Mouse (Mus musculus): ENCODE results near the gene Gp9.
A peak's percentile ranks its signal among the peaks of the same experiment; 100 is the strongest.
"Not testable (repeated sequence)": the region's sequence is repeated elsewhere in the genome, so short reads cannot be mapped to it uniquely, and the experiment has no call there.

The Gp9 gene

DNA sequence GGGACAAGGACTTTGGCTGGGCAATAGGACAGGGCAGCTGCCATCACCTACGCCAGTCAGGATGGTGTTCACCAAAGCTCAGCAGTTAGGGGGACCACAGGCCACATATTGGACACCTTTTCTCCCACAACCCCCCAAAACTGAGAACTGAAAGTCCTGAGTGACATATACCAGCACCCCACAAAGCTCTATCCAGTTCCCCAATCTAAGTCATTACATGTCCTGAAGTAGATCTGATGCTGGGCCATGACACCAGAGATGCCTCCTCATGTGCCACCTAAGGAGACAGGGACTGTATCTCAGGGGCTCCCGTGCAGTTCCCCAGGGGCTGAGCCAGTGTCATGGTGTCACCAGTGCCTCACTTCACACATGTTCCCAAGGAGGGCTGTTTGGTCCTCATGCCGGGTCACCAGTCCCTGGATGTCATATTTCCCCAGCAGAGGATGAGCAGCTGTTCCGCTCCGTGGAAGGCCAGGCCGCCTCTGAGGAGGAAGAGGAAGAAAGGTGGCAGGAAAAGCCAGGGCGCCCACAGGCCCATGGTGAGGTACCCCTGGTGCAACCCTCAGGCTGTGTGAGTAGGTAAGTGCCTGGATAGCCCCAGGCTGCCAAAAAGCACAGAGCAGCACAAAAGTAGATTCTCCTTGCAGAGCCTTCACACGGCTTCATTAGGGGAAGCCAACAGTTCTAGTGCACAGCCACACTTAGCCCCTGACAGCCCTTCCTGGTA lies 27.5 kb upstream of the Gp9 start:
- no peak for DNase-seq (ENCODE audit: low spot score in 2 of 2)

GRCm38 (mm10) chr6:87751574-87751973 lies 26.3 kb upstream of the Gp9 start:
- DNase-seq (ENCODE audit: low spot score in 2 of 2): no peak

DNA sequence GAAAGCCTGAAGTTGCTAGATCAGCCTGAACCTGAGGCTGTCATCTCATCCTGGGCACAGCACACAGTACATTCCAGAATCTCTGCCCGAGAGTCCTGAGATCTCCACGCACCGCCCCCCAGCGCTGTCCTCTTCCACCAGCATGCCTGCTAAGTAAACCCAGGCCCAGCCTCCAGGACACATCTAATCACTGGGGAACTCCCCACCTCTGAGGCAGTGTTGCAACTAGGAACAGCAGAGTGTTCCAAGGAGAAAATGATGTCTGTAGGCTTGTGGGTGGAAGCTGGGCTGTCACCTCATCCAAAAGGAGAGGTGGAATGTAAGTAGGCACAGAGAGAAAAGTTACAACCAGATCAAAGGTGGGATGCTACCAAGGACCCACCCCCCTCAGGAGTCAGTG lies 22.7 kb upstream of the Gp9 start:
- DNase-seq (ENCODE audit: low spot score in 2 of 2): no peak

- no peak for DNase-seq (ENCODE audit: low spot score in 2 of 2)
These were observed 21.0 kb upstream of the Gp9 start for GRCm38 (mm10) chr6:87756896-87757295.

DNA sequence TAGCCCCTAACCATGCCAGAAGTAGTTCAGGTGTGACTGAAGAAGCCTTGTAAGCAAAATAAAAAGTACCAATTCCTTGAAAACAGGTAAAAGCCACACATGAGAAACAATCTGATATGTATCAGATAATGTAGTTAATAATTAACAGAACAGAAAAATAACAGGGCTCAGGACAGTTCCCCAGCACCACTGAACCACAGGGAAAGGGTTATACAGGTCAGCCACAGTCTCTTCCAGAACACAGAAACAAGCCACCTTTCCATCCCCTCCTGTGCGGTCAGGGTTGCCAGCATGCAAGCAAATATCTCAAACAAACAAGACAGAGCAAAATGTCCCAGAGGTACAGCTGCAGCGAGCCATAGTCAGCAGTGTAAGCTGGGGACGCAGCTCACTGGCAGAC lies 18.5 kb upstream of the Gp9 start:
- DNase-seq (ENCODE audit: low spot score in 2 of 2): no peak

GRCm38 (mm10) chr6:87759850-87760249 lies 18.0 kb upstream of the Gp9 start:
- DNase-seq (ENCODE audit: low spot score in 2 of 2): no peak

DNA sequence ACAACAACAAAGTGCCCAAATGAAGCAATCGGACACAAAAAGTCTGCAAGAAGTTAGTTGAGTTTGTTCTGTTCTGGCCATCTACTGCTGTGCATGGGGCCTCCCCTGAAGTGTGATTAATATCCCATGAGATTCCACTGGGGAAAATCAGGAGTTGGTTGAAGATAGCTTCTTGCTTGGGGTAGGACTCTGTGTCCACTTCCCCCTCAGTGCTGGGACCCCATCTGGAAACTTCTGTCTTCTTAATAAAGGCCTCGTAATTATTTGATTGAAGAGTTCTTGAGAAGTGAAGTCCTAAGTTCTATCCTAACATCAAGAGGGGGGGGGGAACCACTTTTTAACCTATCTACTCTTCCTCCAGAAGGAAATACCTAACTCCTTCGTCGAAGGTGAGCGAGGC lies 15.7 kb upstream of the Gp9 start:
- no peak for DNase-seq (ENCODE audit: low spot score in 2 of 2)

DNA sequence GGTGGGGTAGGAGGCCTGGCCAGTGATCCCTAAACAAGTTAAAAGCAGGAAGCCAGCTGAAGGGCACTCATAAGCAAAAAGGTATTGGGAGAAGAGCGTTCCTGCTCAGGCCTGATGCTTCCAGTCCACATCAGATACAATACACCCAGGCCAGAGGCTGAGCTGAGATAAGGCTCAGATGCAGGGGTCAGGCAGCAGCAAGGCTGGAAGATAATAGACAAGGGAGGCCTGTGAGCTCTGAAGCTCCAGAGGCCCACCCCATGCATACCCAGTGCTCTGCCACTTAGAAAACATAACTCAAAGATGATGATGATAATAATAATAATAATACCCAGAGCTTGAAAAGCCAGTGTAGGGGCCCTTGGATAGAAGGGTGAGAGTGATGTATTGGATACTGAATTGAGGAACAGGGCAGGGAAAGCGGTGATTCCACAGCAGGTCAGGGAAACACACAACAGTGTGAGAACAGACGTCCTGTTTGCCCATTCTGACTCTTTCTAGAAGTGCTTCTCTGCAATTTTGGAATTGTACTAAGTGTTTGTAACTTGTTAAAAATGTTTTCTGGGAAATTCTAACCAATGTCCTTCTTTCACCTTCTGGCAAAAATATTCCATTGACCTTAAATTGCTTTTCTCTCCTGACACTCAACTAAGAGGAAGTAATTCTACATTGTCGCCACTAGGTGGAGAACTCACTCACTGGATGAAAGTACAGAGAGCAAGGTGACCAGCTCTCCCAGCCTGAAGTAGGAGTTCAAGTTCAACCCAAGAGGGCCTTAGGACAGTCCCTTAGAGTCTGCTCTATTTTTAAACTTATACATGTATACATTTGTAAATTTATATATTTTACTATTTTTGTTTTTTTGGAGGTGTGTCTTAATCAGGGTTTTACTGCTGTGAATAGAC lies 14.2 kb upstream of the Gp9 start:
- no peak for DNase-seq (ENCODE audit: low spot score in 2 of 2)

DNA sequence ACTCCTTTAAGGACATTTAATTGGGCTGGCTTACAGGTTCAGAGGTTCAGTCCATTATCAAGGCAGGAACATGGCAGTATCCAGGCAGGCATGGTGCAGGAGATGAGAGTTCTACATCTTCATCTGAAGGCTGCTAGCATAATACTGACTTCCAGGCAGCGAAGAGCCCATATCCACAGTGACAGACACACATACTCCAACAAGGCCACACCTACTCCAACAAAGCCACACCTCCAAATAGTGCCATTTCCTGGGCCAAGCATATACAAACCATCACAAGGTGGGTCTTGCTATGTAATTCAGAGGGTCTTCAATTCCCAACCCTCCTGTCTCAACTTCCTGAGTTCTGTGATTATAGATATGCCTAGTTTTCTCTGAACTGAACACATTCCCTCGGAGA lies 13.6 kb upstream of the Gp9 start:
- DNase-seq (ENCODE audit: low spot score in 2 of 2): not testable (repeated sequence)

GRCm38 (mm10) chr6:87770626-87771025 lies 7.2 kb upstream of the Gp9 start:
- peak in 1 of 2 experiments; percentile 14 for DNase-seq (ENCODE audit: low spot score in 2 of 2)

- no peak for DNase-seq (ENCODE audit: low spot score in 2 of 2)
These were observed 3.4 kb upstream of the Gp9 start for GRCm38 (mm10) chr6:87774466-87774865.

GRCm38 (mm10) chr6:87774909-87775308 lies 3.0 kb upstream of the Gp9 start:
- no peak for DNase-seq (ENCODE audit: low spot score in 2 of 2)

GRCm38 (mm10) chr6:87775588-87776245 lies 2.2 kb upstream of the Gp9 start:
- DNase-seq (ENCODE audit: low spot score in 2 of 2): no peak

DNA sequence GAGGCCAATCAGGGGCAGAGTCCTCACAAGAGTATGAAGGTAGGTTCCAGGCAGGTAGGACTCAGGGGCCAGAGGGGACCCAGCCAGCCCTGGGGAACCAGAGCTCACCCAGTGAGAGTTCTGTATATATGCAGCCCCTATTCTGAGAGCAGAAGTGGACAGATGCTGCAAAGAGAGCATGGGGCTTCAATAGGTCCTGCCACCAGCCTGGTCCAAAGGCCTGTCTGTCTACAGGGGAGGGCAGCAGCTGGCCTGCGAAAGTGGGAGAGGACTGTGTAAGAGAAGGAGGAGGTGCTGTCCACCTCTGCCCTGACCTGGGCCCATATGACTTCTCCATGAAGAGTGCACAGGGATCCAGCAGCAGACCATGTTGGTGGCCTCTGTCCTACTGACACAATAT lies 1.2 kb upstream of the Gp9 start:
- DNase-seq (ENCODE audit: low spot score in 2 of 2): no peak

DNA sequence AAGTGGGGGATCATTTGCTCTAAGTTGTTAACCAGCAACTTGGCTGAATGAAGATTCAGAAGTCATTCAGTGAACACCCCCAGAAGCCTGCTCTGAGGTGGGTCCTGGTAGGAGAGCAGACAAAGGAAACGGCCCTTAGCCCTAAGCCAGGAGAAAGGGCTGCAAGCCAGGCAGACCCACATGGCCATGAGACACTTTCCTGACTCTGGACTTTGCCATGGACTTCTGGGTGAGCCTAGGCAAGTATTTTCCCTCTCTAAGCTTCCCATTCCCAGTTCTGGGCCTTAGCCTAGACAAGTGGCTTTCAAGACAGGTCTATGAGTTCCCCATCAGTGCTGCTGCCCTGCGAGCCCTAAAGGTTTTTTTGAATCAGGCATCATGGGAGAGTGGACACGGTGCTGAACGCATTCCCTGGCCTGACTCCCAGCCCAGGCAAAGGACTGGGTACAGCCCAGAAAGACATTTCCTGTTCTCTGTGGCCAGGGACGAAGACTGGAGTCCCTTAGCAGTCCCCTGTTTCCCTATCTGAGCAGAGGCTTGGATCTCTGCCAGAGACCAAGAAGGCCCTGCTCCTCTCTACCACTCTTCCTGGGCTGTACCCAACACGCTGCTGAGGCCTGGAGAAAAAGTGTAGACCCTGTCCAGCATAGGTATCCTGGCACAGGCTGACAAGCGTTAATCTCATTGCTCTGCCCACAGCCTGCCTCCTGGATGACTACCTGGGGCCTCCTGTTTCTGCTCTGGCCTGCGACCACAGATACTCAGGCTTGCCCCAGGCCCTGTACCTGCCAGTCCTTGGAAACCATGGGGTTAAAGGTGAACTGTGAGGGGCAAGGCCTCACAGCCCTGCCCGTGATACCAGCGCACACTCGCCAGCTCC lies 662 bp downstream of the Gp9 start:
- DNase-seq (ENCODE audit: low spot score in 2 of 2): no peak

- no peak for DNase-seq (ENCODE audit: low spot score in 2 of 2)
These were observed 1.6 kb downstream of the Gp9 start for GRCm38 (mm10) chr6:87779174-87780165.

DNA sequence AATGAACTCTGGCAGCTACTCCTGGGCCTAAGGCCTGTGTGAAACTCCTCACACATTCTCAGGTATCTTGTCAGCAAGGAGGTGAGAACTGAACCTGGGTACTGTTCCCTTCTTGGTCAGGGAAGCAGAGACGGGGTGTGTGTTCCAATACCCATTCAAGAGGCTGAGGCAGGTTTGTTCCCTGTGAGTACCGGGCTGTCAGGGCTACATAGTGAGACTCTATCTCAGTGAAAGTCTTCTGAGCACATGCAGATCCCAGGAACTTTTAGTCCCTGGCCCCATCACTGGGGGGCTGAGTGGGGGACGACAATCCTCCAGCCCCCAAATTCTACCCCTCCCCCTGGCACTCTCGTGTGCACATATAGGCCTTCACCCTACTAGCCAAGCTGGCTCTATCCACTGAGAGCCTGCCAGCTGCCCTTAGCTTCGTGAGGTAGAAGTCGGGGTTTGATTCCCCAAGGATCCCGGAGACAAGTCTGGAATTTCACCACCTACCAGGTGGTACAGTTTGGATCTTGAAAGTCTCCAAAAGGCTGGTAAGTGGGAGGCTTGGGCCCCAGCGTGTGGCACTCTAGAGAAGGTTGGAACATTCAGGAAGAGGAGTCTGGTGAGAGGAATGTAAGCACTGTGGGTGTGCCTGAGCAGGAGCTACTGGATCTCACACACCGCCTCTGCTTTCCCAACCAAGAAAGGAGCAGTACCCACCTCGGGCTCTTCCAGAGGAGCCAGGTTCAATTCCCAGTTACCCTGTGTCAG lies 2.9 kb downstream of the Gp9 start:
- no peak for DNase-seq (ENCODE audit: low spot score in 2 of 2)

- no peak for DNase-seq (ENCODE audit: low spot score in 2 of 2)
These were observed 6.2 kb downstream of the Gp9 start for GRCm38 (mm10) chr6:87784033-87784432.

- DNase-seq (ENCODE audit: low spot score in 2 of 2): no peak
These were observed 8.7 kb downstream of the Gp9 start for GRCm38 (mm10) chr6:87786621-87787020.
